Mouse (Mus musculus) cortical plate, adult 2 months (tissue): ENCODE data around the gene Apopt1.

Experiments
- CTCF ChIP-seq: fragments of 200-500 bp; IDR thresholded peaks from 2 replicates; pipeline ENCODE4 v1.5.1; 2011; ENCODE audit warnings: mild to moderate bottlenecking, control low read depth, low read length; ENCODE audit not compliant: insufficient read depth; ENCODE audit errors: extremely low read depth
- POLR2A ChIP-seq: fragments of 200-500 bp; IDR thresholded peaks from 2 replicates; pipeline ENCODE4 v1.6.1; 2011; ENCODE audit warnings: mild to moderate bottlenecking, low read length, control low read depth; ENCODE audit not compliant: insufficient read depth; ENCODE audit errors: extremely low read depth

DNA sequence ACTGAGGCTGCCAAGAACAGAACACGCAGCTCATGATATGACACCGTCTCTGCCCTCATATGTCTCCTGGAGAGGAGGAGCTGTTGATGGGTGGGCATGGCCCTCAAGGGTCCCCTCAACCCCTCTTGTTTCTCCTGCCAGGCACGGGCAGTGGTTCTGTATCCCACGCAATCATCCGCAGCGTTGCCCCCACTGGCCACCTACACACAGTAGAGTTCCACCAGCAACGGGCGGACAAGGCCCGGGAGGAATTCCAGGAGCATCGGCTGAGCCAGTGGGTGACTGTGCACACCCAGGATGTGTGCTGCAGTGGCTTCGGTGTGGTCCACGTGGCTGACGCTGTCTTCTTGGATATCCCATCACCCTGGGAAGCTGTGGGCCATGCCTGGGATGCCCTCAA lies 32.4 kb upstream of the Apopt1 start:
- TF ChIP-seq CTCF (no peak), POLR2A (no peak)
